Mouse (Mus musculus) small intestine, adult 2 months (tissue): ENCODE results near the gene Ankrd53.

Source experiments
- CTCF ChIP-seq: fragments of 200-500 bp; IDR thresholded peaks from 2 replicates; pipeline ENCODE4 v1.5.1; 2012; ENCODE audit warnings: low read depth, mild to moderate bottlenecking, control low read depth, inconsistent platforms, low read length, moderate library complexity, mixed read lengths; ENCODE audit not compliant: insufficient replicate concordance, insufficient read length; ENCODE audit errors: extremely low read depth
- POLR2A ChIP-seq: fragments of 200-500 bp; IDR thresholded peaks from 2 replicates; pipeline ENCODE4 v1.6.1; 2012; ENCODE audit warnings: low read depth, mild to moderate bottlenecking, control low read depth, inconsistent platforms, low read length, moderate library complexity

- TF ChIP-seq POLR2A = no peak
- no peak for TF ChIP-seq CTCF
These were observed 19.7 kb upstream of the Ankrd53 start, which contains the start of gene Atp6v1b1 for GRCm38 (mm10) chr6:83742761-83743160.
